Mouse (Mus musculus) cerebellum, postnatal 36 days (tissue): ENCODE results near the gene Foxs1.

Experiments
- DNase-seq, 2 experiments: peaks; one replicate each; pipeline ENCODE4 v3.0.0; 2021 to 2022; ENCODE audit warnings: mixed read lengths in 2 of 2

The Foxs1 gene

DNA sequence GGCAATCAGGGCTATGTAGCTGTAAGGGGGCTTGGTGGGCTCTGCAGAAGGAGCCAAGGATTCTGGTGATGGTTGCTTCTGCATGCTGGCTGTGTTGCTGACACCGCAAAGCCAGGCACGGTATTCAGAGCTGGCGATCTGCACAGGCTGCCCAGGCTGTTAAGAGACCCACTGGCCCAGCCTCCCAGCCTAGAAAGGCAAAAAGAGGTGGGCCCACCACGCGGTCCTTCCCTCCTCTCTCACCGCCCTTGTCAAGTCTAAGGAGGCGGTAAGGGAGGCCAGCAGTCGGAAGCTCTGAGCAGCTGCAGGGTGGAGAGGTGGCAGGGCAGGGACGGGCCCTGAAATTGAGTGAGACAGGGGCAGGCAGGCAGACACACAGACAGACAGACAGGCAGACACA is at the start of gene Foxs1:
TSS of gene Foxs1 (minus strand) at position 161 of the 400 bp plus-strand sequence.
- DNase-seq = no peak

DNA sequence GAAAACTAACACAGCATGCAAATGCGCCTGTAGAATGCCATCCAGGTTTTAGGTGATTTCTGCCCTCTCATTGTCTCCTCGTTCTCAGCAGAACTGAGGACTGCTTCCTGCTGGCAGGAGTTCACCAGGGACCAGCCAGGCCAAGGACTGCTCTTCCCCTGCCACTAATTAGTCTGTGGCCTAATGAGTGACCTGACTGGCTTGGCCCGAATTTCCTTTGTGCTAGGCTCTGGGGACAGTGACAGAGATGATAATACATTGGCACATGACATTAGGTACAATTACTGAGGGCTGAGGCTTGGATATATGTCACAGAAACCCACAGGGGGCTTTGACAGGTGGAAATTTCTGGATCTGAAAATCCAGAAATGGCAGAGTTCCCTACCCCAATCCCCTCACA is 44.0 kb upstream of the Foxs1 start:
- DNase-seq = no peak

DNA sequence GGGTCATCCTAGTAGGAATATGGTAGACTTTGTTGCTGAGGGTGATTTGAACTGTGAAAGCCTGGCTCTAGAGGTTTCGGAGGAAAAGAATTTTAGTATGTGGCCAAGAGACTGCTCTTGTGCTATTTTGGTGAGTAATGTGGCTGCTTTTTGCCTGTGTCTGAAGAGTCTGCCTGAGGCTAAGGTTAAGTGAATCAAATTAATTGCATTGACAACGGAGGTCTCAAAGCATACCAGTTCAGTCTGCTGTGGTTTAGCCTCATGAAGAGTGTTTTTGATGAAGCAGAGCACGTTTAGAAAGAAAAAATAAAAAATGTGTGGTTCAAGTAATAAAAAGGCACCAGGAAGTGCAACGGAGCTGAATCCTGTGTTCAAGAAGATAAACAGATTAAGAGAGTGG is 32.5 kb upstream of the Foxs1 start:
- DNase-seq = no peak

DNA sequence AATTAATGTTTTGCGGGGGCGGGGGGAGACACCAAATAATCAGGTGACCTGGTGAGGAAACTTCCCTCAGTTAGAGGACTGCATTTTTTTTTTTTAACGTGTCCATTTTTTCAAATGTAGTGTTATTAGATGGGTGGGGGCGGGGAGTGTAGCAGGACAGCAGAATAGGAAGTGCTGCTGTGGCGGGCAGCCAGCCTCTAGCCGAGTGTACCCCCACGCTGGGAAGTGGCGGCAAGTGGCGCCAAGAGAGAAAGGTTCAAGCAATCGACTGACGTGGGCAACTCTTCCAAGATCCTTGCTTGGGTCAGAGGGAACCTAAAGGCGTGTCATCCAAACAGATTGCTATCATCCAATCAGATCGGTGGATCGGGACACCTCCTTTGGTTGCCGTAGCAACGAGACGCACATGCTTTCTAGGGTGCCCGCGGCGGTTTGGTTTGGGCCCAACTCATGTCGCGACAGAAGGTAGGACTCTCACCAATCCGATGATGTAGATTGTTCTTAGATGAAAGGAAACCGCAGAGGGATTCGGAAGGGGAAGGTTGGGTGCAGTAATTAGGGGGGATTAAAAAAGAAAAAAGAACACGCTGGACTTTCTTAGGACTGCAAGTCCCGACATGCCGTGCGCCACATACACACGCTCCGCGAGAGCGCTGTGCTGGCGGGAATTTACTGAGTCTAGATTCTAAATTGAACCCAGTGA is 29.2 kb upstream of the Foxs1 start, which contains the start of gene Ttll9:
TSS of gene Ttll9 (plus strand) at position 395 of the 703 bp plus-strand sequence.
- DNase-seq = peak; percentile 74 to 81

DNA sequence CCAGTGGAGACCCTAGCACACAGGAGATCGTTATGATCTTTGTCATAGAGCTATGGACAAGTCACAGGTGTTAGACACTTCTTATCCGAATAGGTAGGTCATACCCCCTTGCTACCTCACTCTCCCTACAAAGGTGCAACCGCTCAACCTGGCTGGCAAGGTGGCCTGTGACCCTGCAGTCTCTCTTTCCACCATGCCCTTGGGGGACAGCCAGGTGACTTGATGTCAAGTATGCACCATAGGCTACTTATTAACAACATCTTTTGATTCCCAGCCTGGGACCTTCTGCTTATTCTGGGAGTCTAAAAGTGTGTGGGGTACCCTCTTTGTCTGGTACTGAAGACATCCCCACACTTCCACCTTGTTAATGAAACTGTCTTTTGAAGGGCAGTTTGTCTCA is 25.1 kb upstream of the Foxs1 start:
- DNase-seq = no peak

DNA sequence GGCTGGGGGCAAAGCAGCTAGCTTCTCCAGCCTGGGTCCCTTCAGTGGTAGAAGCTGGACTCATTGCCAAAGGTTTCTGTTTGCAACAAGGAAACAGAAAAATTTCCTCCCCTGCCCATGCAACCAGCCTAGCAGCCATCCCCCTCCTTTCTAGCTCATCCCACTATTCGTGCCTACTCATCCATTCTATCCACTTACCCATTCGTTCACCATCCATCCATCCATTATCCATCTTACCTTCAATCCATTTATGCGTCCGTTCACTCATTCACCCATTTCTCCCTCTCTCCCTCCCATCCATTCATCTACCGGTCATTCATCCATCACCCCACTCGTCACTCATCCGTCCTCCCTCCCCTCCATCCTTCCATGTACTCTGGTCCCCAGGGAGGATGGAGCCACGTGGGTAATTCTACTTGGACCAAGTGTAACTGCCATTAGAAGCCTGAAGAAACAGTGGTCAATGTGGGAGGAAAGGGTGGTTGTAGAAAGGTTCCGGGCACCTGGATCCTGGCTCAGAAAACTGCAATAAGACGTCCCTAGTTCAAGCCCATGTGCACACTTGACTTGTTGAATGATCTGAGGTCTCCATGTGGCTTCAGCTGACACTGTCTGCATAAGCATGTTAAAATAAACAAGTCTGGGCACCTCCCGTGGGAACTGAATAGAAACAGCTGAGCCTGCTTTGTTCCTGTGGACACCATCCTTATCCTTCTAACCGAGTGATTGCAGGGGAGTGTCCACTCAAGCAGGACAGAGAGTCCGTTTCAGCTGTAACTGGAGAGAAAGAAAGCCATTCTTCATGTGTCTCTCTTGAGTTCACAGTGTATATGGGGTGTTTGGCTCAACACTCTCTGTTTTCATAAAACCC is 19.1 kb upstream of the Foxs1 start:
- DNase-seq = no peak

DNA sequence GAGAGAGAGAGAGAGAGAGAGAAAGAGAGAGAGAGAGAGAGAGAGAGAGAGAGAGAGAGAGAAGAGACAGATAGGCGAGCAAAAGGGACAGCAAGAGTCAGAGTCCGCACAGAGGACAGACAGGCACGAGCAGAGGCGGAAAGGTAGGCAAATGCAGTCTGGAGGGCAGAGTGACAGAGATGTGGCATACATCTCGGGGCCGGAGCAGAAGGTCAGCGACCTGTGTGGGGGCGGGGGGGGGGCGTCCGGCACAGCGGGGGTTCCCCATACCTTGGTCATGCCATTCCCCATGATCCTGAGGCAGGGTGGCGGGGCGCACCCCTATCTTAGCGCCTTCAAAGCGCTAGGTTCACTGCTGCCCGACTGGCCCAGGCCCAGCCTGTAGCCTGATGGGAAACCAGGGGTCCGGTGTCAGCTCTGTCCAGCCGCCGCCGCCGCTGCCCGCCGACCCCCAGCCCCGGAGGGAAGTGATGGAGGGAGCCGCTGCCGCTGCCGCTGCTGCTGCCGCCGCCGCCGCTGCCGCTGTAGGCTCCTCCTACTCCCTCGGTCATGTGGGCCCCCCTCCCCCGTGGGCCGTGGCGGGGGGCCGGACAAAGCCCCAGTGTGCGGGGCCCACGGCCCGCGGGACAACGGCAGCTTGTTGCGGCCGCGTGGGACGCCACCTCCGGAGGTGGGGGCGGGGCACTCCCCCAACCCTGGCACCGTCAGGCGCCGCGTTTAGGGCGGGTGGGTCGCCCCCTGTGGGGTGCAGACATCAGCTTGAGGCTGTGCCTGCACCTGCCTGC is 18.2 kb upstream of the Foxs1 start, which contains the start of gene Dusp15:
TSS of gene Dusp15 (minus strand) at position 634 of the 785 bp plus-strand sequence.
- DNase-seq = peak; percentile 49 to 64

DNA sequence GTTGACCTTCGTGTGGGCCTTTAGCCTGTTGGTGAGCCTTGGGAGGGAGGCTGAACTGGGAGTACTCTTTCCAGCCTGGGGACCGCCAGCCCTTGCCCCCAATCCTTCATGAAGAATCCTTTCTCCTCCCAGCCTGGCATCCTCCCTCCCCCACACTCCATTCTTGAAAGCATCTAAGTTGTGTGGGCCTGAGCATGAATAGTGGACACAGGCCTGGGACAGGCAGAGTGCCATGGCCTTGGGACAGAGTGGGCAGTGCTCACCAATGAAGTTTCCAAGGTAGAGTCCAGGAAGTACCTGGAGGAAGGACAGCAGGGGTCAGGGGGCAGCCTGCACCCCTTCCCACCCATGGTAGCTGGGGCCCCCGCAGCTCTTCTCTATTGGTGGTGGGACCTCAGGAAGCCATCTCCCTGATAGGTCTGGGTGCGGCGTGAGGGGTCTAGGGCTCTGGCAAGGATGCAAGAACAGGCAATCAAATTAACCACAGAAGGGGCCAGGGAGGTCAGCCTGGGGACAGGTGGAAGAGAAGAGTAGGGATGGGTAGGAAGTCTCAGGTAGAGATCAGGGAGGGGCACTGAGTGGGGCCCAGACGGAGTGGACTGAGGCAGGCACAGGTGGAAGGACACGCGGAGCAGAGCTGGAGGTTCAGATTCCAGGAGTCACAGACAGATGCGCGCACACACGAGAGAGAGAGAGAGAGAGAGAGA is 17.5 kb upstream of the Foxs1 start:
- DNase-seq = no peak

DNA sequence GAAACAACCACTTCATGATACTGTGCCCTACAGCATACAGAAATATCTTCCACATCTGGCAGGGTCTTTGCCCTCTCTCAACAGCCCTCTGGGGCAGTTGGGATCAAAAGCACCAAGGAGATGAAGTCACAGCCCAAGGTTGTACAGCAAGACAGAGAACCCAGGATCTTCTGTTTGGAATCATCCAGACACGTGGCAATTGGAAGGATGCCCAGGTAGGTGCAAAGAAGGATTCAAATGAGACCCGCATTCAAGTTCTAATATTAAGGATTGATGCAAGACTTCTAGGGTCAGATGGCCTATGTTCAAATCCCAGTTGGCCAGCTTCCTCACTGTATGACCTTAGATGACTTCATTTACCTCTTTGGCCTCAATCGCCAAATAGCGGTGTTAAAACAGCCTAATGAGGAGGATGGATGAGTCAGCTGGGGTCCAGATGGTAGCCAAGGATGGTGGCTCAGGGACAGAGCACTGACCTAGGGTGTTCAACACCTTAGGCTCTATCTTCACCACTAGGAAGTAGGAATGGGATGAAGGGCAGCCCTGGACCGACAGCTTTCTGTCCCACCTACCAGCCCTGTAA is 15.5 kb upstream of the Foxs1 start:
- no peak for DNase-seq

DNA sequence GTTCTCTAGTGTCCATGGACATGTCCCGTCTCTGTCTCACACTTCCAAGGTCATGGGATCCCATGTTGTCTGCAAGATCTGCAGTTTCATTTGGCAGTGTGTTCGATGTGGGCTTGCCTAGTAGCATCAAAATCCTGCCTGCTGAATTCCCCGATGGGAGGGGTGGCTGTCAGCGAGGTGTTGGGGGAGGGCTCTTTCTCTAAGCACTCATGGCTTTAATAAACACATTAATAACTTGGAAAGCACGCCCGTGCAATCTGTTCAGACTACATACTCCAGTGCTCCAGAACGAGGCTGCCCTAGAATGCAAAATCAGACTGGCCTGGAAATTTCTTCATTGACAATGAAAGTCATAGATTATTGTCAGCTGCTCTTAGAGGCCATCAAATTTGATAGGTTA is 14.1 kb upstream of the Foxs1 start:
- peak in 1 of 2 experiments; percentile 32 for DNase-seq

DNA sequence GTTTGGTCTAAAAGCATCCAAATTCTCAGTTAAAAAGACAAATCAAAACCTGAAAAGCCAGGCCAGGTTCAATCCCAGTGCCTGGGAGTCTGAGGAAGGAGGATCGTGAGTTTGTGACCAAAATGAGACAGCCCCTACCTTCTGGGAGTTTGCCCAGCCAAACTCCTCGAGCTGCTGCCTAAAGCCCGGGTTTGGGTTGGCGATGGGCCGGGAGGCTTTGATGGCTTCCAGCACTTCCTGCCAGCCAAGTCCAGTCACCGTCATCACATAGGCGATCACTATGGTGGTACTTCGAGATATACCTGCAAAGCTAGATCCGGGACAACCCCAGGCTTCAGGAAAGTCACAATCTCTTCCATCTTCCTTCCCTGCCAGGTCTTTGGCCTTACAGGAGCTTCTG is 11.0 kb upstream of the Foxs1 start:
- no peak for DNase-seq

DNA sequence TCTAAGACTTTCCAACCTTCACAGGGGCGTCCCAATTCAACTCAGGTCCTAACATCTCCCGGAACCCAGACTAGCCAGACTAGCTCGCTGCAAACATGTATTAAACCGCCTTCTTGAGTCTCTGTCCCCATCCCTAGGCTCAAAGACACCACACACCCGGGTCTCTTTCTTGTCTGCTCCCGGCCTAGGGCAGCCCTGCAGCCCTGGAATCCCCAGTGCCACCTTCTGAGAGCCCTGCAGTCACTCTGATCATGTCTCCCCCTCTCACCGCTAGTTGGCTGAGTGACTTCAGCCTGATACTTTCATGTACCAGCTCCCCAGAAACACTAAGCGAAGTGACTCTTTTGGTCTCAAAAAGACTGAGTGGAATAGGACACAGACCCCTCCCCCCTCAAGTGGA is 10.6 kb upstream of the Foxs1 start:
- DNase-seq = no peak

DNA sequence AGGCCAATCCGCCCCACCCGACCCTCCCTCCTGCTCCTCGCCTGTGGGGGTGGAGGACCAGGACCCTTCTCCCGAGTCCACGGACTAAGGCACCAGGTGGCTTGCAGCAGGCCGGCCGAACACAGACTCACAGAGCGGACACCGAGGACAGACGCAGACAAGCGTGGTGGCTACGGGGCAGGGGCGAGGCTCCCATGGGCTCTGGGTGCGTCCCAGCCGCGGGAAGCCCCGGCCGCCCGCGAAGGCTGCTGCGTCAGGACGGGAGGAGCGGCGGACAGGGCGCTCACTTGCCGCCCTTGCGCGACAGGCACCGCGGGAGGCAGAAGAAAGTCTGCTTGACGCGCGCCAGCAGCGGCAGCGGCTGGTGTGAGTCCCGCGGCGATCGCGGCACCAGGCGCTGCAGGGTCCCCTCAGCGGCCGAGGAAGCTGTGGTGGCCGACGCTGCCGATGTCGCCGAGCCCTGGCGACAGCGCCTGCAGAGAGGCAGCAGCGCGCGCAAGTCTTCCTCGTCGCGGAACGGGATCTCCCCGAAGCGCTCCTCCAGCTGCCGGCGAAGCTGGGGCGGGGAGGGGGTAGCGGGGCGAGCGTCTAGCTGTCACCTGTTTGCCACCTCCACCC is 10.0 kb upstream of the Foxs1 start:
- DNase-seq = no peak

DNA sequence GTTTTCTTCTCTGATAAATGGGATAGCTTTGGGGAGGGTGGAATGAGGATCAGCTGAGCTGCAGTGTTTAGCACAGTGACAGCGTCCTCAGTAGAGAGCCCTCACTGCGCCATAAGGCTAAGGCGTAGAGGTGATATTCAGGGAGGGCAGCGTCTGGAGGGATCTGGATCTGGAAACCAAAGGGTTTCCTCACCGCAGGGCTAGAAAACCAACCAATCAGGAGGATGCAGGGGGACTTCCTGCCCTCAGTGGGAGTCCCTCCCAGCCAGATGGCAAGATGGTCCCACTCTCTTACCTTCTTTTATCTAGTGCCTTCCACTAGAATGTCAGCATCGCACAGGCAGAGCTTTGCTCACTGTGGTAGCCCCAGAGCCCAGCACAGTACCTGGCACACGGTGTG is 8.8 kb upstream of the Foxs1 start:
- DNase-seq = peak in 1 of 2 experiments; percentile 1

DNA sequence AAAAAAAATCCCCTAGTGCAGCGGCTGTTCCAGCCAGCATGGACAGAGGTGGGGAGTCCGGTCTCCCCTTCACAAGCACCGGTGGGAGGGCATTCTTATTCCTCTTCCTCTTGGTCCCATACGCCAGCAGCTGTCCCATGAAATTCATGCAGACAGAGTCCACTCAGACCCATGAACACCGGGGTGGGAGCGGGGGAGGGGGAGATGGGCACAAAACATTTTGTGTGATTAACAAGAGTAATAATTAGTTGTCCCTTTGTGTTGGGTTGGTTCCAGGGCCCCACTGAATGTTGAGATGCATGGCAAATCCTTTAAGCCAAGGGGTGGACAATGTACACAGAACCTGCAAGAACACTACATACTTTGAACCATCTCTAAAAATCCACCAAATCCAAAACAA is 8.1 kb upstream of the Foxs1 start:
- DNase-seq = peak in 1 of 2 experiments; percentile 3

DNA sequence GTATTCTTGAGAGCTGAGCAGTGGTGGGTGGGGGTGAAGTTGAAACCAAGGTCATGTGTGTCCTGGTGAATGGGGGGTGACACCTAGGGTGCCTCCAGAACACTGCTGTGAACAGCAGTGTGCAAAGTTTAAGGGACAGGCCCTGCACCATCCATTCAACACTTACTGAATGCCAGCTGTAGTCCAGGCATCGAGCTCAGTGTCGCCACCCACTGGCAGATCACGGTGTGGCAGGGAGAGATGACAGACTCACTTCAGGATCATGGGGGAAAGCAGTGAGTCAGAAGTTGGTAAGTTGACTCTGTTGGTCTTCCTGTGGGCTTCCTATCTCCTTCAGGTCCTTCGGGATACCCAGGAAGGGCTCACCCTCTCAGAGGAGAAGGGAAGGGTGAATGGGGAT is 6.8 kb upstream of the Foxs1 start:
- DNase-seq = peak; percentile 61 to 63

DNA sequence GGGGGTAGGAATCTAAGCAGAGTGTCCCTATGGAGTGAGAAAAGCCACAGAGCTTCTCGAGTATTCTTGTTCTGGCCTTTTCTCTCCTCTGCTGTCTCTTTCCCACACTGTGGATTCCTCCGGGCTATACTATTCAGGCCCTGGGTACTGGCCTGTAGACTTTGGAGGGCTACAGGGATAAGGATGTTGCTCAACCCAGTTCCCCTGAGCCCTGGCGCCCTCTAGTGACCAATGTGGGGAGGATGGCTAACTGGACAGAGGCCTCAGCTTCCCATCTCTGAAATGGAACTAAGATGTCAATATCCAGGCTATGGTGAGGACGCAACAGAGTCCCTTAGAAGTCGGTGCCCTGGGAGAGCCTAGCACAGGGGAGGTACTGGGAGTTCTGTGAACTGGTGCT is 606 bp upstream of the Foxs1 start:
- DNase-seq = peak; percentile 54 to 67

DNA sequence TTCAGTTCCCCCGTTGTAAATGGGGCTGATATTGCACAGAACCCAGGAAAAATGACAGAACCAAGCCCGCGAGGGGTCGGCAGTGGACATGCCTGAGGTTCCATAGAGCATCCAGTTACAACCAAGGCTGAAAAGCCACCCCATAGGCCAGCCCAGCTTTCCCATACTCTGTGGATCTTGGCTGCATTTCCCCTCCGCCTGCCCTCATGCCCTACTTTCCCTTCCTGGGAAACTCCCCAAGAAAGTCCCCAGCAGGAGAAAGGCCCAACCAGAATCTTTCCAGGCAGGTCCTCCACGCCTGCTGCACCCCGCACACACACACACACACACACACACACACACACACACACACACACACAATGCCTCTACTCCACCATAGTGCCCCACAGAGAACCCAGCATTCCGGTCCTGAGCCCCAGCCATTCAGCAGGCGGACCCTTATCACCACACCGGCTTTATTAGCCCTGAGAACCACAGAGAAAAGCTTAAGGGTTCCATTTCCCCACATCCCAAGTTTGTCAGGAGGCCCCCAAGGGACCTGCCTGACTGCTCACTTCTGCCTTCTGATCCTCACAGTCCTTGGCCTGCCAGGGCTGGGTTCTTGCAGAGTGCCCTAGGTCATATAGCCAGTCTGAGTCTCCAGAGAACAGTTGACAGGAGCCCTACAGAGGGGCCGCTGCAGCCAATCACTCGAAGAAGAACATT is 1.4 kb downstream of the Foxs1 start:
- DNase-seq = no peak

DNA sequence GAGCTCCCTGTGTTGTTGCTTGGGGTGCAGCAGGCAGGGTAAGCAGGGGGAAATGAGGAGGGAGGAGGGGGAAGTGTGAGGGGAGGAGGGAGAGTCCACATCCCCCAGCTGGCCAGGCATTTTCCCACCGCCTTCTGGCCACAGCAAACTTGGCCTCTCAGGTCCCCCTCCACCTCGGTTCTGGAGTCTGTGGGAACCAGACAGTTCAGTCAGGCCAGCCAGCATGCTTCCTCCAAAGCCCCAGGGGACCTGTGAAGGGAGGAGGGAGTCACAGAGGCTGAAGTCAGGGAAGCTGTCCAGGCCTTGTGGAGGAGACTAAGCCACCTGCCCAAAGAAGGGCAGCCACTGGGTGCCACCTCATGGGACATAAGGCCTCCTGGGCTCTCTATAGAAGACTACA is 2.7 kb downstream of the Foxs1 start:
- DNase-seq = no peak

DNA sequence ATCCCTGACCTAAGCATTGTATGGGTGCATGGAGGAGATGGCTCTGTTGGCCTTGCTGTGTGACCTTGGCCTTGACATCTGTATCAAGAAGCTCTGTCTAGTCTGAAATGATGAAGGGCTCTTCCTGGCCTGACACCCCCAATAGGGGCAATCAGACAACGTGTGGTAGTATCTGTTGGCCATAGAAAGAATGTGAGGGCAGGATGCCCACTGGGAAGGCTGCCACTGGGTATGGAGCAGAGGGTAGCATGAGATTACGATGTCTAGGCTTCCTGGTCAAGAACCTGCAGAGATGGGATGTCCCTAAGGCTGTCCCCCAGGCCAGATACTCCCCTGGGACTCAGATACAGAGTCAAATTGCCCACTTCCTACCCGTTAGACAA is 4.0 kb downstream of the Foxs1 start:
- no peak for DNase-seq
